Mouse (Mus musculus): ENCODE measurements at regions not wholly inside any gene's neighbourhood (a gene's known extent, or its start where the extent isn't known, plus 50 kb on each side); places are given as distances from the start of the nearest gene placed in this dataset.

- no peak for TF ChIP-seq POLR2A (IDR thresholded peaks at IDR 0.05; ENCODE audit: borderline replicate concordance, insufficient read depth, low read length)
- TF ChIP-seq CTCF (IDR thresholded peaks at IDR 0.05; ENCODE audit: borderline replicate concordance, insufficient read depth, low read depth, low read length): no peak
Observed at GRCm38 (mm10) chr3:148572493-148572892, 417.9 kb downstream of the Adgrl2 start.

All from cerebellum, adult 2 months (tissue).